Mouse (Mus musculus): Measurements from ENCODE around the gene Map7. TPM values are rescaled to one million over a fixed set of nuclear protein-coding genes. Genes with fewer than 3 reads are reported as not detected.

Gene Map7
- polyA plus RNA-seq, 1 experiment from 2014 or later = 4.3 TPM

DNA sequence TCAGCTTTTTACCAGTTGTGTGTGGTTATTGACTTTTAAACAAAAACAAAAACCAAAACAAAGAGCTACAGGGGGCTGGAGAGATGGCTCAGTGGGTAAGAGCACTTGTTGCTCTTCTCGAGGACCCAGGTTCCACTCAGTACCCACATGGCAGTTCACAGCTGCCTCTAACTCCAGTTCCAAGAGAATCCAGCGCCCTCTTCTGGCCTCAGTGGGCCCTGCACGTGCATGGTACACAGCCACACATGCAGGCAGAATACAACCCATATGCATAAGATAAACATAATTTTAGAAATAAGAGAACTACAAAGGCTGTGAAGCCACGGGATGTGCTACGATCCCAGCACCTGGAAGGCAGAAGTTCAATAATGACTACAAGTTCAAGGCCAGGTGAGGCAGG lies 147.7 kb downstream of the Map7 start:
- Histone ChIP-seq H3K9me3 (replicated peaks) (no peaks in the 10 kb centered on the region), H3K9ac (no peak overlapping the region), H3K4me1 (replicated peaks) (no peaks in the 10 kb centered on the region; the same call in 1 of the 2 replicates), H3K27me3 (no peaks in the 10 kb centered on the region), H3K4me3 (replicated peaks) (no peak overlapping the region), H3K36me3 (no peaks in the 10 kb centered on the region), H3K27ac (no peak overlapping the region), H3K4me2 (no peak overlapping the region)
- ATAC-seq (ENCODE audit: low read depth) (no peak), DNase-seq (no peak)
- WGBS (ENCODE audit: insufficient replicate concordance) = 50% methylated on average over 5 of the region's 5 CpGs

DNA sequence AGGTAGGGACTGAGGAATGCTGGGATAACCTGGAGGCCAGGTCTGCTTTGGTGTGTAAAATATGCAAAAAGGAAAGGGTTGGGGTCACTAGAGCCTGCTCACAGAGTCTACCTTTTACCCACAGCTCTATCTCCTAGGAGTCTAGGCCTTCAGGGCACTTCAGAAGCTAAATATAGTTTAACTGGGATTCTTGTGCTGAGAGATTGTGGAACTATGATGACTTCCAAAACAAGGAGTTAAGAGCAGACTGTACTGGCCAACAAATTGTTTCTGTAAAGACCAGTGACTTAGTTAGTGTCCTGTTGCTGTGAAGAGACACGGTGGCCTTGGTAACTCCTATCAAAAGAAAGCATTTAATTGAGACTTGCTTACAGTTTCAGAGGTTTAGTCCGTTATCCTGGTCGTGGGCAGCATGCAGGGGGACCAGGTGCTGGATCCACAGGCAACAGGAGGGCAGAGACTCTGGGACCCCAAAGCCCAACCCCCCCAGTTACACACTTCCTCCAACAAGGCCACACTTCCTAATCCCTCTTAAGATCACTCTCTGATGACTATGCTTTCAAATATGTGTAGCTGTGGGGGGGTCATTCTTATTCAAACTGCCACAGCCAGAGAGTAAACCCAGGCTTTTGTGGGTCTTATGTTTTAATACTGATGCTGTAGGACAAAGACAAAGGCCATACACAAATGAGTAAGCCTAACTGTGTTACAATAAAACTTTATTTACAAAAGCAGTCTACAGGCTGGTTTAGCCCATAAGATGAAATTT lies 150.1 kb downstream of the Map7 start:
- Histone ChIP-seq H3K9ac (no peak overlapping the region), H3K27ac (no peak overlapping the region), H3K9me3 (replicated peaks) (no peaks in the 10 kb centered on the region), H3K4me1 (replicated peaks) (no peaks in the 10 kb centered on the region), H3K4me3 (replicated peaks) (no peak overlapping the region), H3K36me3 (no peaks in the 10 kb centered on the region), H3K27me3 (no peaks in the 10 kb centered on the region), H3K4me2 (no peak overlapping the region)
- 46% methylated on average over 3 of the region's 3 CpGs for WGBS (ENCODE audit: insufficient replicate concordance)
- ATAC-seq (ENCODE audit: low read depth) = no peak
- DNase-seq = no peak

DNA sequence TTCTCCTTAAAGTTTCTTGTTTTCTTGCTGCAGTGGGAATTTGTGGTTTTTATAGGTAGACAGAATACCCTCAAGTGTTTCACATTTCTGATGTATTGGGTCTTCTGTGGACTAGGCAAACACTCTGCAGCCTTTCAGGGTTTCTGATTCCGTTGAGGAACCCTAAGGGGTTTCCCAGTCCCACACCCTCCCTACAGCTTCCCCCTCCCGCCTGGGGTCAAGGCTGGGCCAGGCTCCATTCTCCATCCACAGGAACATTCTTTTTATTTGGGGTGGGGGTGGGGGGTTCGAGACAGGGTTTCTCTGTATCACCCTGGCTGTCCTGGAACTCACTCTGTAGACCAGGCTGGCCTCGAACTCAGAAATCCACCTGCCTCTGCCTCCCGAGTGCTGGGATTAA lies 150.8 kb downstream of the Map7 start:
- no peak overlapping the region for H3K27ac ChIP-seq
- ATAC-seq (ENCODE audit: low read depth) = no peak

DNA sequence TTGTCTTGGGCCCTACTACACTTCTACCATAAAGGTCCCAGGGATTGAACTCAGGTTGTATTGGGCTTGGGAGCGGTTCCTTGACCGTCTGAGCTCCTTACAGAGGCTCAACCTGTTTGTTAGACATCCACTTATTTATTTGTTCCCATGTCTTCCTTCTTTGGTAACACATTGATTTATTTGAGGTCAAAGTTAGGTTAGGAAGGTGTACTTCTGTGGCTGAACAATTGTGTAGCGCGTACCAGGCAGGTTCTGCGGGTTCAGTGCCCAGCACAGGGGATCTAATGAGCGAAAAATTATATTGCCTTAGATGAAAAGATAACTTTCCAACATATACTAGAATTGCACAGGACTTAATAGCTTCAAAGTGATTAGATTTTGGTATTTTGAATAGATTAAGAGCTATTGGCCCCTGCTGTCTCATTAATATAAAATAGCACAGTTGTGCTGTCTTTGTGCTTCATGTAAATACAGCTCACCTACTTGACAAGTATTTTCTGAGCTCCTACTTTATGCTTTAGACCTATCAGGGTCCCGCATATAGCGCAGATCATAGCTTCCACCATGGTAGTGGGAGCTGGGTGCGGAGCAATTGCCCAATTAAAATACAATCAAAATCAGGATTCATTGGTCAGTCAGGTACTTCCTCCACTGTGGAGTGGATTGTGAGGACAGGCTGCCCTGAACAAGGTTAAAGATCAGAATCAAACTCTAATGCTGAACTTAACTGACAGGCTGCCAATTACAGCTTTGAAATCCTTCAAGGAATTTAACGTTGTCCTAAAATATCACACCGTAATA lies 162.9 kb downstream of the Map7 start:
- DNase-seq = no peak
- 49% methylated on average over 11 of the region's 11 CpGs for WGBS (ENCODE audit: insufficient replicate concordance)
- peak overlapping the region; percentile 98 for H3K27ac ChIP-seq

More for the DNA sequence above, 150.8 kb downstream of the Map7 start:
- H3K4me3 ChIP-seq (replicated peaks) = no peak overlapping the region
- no peaks in the 10 kb centered on the region for H3K27me3 ChIP-seq
- no peaks in the 10 kb centered on the region for H3K9me3 ChIP-seq (replicated peaks)
- no peaks in the 10 kb centered on the region for H3K36me3 ChIP-seq
- no peak overlapping the region for H3K9ac ChIP-seq
- DNase-seq = no peak
- WGBS (ENCODE audit: insufficient replicate concordance) = 58% methylated on average over 5 of the region's 5 CpGs
- no peak overlapping the region for H3K4me2 ChIP-seq
- no peaks in the 10 kb centered on the region for H3K4me1 ChIP-seq (replicated peaks)

DNA sequence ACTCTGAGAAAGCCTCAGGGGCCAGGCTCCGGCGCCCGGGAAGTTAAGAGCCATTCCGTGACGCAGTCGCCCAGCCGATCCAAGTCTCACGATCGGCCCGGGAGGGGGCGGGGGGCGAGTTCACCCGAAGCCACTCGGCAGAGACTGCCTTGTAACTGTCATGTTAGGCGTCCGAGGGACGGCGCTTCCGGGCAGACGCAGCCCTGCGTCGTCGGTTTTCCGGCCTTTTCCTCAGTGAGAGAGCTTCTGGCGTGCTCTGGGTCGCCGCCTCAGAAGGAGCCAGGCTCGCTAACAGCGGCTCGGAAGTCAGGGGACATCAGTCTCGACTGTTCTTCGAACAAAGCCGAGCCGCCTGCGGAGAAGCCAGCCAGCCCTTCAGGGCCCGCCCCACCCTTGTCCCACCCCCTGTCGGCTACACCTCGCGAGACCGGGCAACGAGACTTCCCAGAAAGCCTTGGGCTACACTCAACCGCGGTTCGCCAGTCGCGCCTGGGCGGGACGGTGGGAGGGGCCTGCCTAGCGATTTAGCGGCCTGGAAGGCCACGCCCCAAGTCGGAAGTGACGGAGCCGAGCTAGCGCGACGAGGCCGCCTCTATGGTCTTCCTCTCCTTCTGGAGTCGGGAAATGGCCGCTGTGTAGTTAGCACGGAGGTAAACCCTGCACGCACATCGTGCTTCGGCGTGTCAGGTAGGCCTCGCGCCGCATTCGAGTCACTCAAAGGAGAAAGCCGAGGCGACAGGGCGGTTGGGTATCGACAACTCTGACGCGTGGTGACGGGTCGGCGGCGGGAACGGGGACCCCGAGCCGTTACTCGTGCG lies 163.9 kb downstream of the Map7 start, which contains the start of gene Bclaf1:
Gene Bclaf1, plus strand, starts transcription at position 552 of the 818 bp plus-strand sequence.
- peak within 1 kb of the TSS; percentile 96 for H3K9ac ChIP-seq
- no peaks in the 10 kb centered on the region for H3K27me3 ChIP-seq
- WGBS (ENCODE audit: insufficient replicate concordance) = under 1% methylated on average over 84 of the region's 84 CpGs
- peak within 1 kb of the TSS; percentile 95 for H3K4me3 ChIP-seq (replicated peaks)
- ATAC-seq (ENCODE audit: low read depth) (peak; percentile 96), DNase-seq (peak; percentile 100)
- H3K4me2 ChIP-seq = peak within 1 kb of the TSS; percentile 81
- H3K36me3 ChIP-seq = no peaks in the 10 kb centered on the region; the same call in 1 of the 2 replicates
- H3K27ac ChIP-seq = peak within 1 kb of the TSS; percentile 98
- no peaks in the 10 kb centered on the region for H3K9me3 ChIP-seq (replicated peaks)
- peaks cover 35% of the 10 kb centered on the region for H3K4me1 ChIP-seq (replicated peaks)

More for the DNA sequence above, 162.9 kb downstream of the Map7 start:
- H3K9ac ChIP-seq = peak overlapping the region; percentile 86
- H3K4me2 ChIP-seq = peak overlapping the region; percentile 81
- no peak for ATAC-seq (ENCODE audit: low read depth)
- H3K4me3 ChIP-seq (replicated peaks) = peak overlapping the region; percentile 95
- H3K4me1 ChIP-seq (replicated peaks) = peaks cover 27% of the 10 kb centered on the region
- H3K27me3 ChIP-seq = no peaks in the 10 kb centered on the region
- H3K9me3 ChIP-seq (replicated peaks) = no peaks in the 10 kb centered on the region
- H3K36me3 ChIP-seq = no peaks in the 10 kb centered on the region; the same call in 1 of the 2 replicates

DNA sequence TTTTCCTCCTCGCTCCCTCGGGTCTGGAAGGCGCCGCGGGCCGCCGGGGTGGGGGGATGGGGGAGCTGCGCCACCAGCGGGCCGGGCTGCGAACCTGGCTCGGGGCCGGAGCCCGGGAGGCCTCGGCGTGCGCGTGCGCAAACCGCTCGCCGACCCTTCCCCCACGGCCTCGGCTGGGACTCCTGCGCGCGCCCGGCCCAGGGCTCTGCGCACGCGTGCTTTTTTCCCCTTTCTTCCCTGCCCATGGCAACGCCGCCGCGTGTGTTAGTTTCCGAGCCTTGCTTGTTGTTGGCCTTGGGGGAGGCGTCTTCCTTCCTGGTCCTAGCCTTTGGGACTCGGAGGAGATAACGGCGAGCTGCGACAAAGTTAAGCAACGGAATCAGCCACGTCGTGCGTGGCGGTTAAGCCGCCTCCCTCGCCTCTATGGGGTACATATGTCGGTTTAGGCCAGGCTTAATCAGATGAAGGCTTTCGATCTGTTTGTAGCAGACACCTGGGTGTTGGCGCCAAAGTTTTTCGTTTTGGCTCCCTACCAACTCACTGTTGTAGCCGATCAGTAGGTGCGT lies 164.5 kb downstream of the Map7 start:
- Histone ChIP-seq H3K4me2 (peak overlapping the region; percentile 81), H3K27ac (peak overlapping the region; percentile 98), H3K9me3 (replicated peaks) (no peaks in the 10 kb centered on the region), H3K36me3 (peaks cover 5% of the 10 kb centered on the region; the same call in 1 of the 2 replicates), H3K27me3 (no peaks in the 10 kb centered on the region), H3K4me3 (replicated peaks) (peak overlapping the region; percentile 95), H3K4me1 (replicated peaks) (peaks cover 41% of the 10 kb centered on the region), H3K9ac (peak overlapping the region; percentile 96)
- WGBS (ENCODE audit: insufficient replicate concordance) = under 1% methylated on average over 54 of the region's 54 CpGs
- ATAC-seq (ENCODE audit: low read depth) (peak; percentile 56), DNase-seq (peak; percentile 76)

DNA sequence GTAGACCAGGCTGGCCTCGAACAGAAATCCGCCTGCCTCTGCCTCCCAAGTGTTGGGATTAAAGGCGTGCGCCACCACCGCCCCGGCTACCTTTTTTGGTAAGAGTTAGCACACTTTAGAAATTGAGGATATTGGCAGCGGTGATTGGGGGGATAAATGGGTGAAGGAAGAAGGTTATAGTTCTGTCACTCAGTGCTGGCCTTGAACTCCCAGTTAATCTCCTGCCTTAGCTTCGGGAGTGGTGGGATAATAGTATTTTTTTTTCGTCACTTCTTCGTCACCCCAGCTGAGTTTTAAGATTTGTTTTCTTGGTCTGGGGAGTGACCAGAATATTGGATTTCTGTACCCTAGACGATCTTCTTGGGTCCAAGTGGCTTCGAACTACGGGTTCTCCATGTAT lies 165.2 kb downstream of the Map7 start:
- 15% methylated on average over 13 of the region's 13 CpGs for WGBS (ENCODE audit: insufficient replicate concordance)
- peak overlapping the region; percentile 96 for H3K9ac ChIP-seq
- H3K9me3 ChIP-seq (replicated peaks) = no peaks in the 10 kb centered on the region
- H3K4me1 ChIP-seq (replicated peaks) = peaks cover 43% of the 10 kb centered on the region
- peak overlapping the region; percentile 81 for H3K4me2 ChIP-seq
- no peaks in the 10 kb centered on the region for H3K27me3 ChIP-seq
- peak overlapping the region; percentile 98 for H3K27ac ChIP-seq
- DNase-seq (no peak), ATAC-seq (ENCODE audit: low read depth) (no peak)
- peaks cover 11% of the 10 kb centered on the region for H3K36me3 ChIP-seq
- peak overlapping the region; percentile 95 for H3K4me3 ChIP-seq (replicated peaks)

DNA sequence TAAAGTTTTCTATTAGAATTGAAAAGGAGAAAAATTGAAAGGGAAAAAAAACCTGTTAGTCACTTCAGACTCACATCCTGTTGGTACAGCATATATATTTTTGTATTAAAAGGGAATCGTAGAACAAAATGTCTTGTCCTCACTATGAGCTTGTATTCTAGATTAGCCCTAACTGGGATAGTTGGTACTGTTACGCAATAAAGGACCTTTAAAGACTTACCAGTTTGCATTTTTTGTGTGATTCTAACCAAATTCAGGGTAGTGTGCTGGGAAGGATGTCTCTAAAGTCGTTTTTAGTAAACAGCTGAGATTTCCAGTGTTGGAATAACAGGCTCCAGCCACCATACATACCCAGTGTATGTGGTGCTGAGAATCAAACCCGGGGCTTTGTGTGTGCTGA lies 165.7 kb downstream of the Map7 start:
- no peaks in the 10 kb centered on the region for H3K9me3 ChIP-seq (replicated peaks)
- H3K4me2 ChIP-seq = peak overlapping the region; percentile 81
- H3K27ac ChIP-seq = 0 out of 2 replicates have a peak overlapping the region, but pooled peaks have one; percentile 6
- H3K9ac ChIP-seq = peak overlapping the region; percentile 96
- no peaks in the 10 kb centered on the region for H3K27me3 ChIP-seq
- DNase-seq = no peak
- H3K36me3 ChIP-seq = peaks cover 16% of the 10 kb centered on the region
- no peak for ATAC-seq (ENCODE audit: low read depth)
- 52% methylated on average over 4 of the region's 4 CpGs for WGBS (ENCODE audit: insufficient replicate concordance)
- H3K4me3 ChIP-seq (replicated peaks) = peak overlapping the region; percentile 95
- H3K4me1 ChIP-seq (replicated peaks) = peaks cover 43% of the 10 kb centered on the region

DNA sequence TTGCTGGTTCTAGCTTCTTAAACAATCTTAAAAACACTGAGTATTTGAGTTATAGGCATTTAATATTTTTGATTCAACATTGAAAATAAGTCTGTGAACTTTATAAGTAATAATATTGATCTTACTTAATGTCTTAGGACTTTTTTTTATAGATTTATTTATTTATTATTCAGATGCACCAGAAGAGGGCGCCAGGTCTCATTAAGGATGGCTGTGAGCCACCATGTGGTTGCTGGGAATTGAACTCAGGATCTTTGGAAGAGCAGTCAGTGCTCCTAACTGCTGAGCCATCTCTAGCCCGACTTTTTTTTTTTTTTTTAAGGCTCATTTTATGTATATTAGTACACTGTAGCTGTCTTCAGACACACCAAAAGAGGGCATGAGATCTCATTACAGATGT lies 166.5 kb downstream of the Map7 start:
- H3K4me3 ChIP-seq (replicated peaks) = 0 out of 2 replicates have a peak overlapping the region, but pooled peaks have one; percentile 16
- H3K27ac ChIP-seq = no peak overlapping the region
- no peaks in the 10 kb centered on the region for H3K27me3 ChIP-seq
- H3K4me2 ChIP-seq = peak overlapping the region; percentile 25
- WGBS (ENCODE audit: insufficient replicate concordance) = 28% methylated on average over 2 of the region's 2 CpGs
- peaks cover 22% of the 10 kb centered on the region for H3K36me3 ChIP-seq
- H3K9me3 ChIP-seq (replicated peaks) = no peaks in the 10 kb centered on the region
- DNase-seq (no peak), ATAC-seq (ENCODE audit: low read depth) (no peak)
- peaks cover 43% of the 10 kb centered on the region for H3K4me1 ChIP-seq (replicated peaks)
- no peak overlapping the region for H3K9ac ChIP-seq

DNA sequence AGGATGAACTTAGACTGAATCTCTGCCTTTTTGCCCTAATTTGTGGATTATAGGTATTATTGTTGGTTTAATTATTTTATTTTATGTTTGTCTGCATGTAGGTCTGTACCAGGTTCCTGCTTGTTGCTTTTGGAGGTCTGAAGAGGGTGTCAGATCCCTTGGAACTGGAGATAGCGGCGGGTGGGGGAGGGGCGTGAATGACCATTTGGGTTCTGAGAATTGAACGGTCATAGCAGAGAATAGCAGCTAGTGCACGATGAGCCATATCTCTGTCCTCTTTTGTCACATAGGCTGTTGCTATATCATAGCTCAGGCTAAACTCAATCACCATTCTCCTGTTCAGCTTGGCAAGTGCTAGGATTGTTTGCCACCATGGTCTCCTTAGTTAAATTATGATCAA lies 169.2 kb downstream of the Map7 start:
- H3K36me3 ChIP-seq = peaks cover 35% of the 10 kb centered on the region
- H3K27me3 ChIP-seq = no peaks in the 10 kb centered on the region
- no peak overlapping the region for H3K4me3 ChIP-seq (replicated peaks)
- H3K9me3 ChIP-seq (replicated peaks) = no peaks in the 10 kb centered on the region
- no peak overlapping the region for H3K27ac ChIP-seq
- no peak overlapping the region for H3K9ac ChIP-seq
- WGBS (ENCODE audit: insufficient replicate concordance) = 27% methylated on average over 5 of the region's 5 CpGs
- peak; percentile 33 for DNase-seq
- H3K4me1 ChIP-seq (replicated peaks) = peaks cover 33% of the 10 kb centered on the region
- H3K4me2 ChIP-seq = no peak overlapping the region
- ATAC-seq (ENCODE audit: low read depth) = no peak
